Mouse (Mus musculus) heart, postnatal 10 days (tissue): ENCODE results near the gene Nfatc3. TPM values are rescaled to one million over a fixed set of nuclear protein-coding genes. Genes with fewer than 3 reads are reported as not detected.
"Not testable (repeated sequence)": the region's sequence is repeated elsewhere in the genome, so short reads cannot be mapped to it uniquely, and the experiment has no call there.

Source experiments
- DNase-seq, 2 experiments: peaks; one replicate each; pipeline ENCODE4 v3.0.0; 2021
- intact Hi-C: fragments of 180-260 bp; cut with DNase I; formaldehyde crosslinking; loops from one replicate; pipeline ENCODE4 v1.15.1; 2025
- total RNA-seq, 2 experiments: library from RNA; stranded (reverse); gene quantifications; 2 replicates each; pipeline ENCODE4 v1.2.3; 2021

The Nfatc3 gene
- 10 to 100 TPM; 26.5 to 27.3 TPM for total RNA-seq

- peak; percentile 96 to 97 for DNase-seq
- intact Hi-C loops, result no loop called here
These were observed at the start of gene Nfatc3 for GRCm38 (mm10) chr8:106058731-106059612. Gene Nfatc3 (plus strand): TSS chr8:106058840.

- peak; percentile 93 to 95 for DNase-seq
- intact Hi-C loops, result loop anchor here (2.0 kb wide), 1 partner anchor 110 kb away; the partner anchor contains the start of gene Pskh1
These were observed 47.6 kb upstream of the Nfatc3 start for GRCm38 (mm10) chr8:106010748-106011642.

GRCm38 (mm10) chr8:106011643-106011986 lies 47.0 kb upstream of the Nfatc3 start, which contains the start of gene Ddx28:
Gene Ddx28 (minus strand): TSS chr8:106011882.
- no peak for DNase-seq
- intact Hi-C loops, result loop anchor here (2.0 kb wide), 1 partner anchor 111 kb away; the partner anchor contains the start of gene Pskh1

GRCm38 (mm10) chr8:106012203-106012602 lies 46.4 kb upstream of the Nfatc3 start:
- intact Hi-C loops, DNase-seq: not testable (repeated sequence)

GRCm38 (mm10) chr8:106016284-106016683 lies 42.4 kb upstream of the Nfatc3 start:
- intact Hi-C loops, result no loop called here
- DNase-seq, result no peak

GRCm38 (mm10) chr8:106017130-106017529 lies 41.5 kb upstream of the Nfatc3 start:
- intact Hi-C loops, result no loop called here
- no peak for DNase-seq

- DNase-seq, result no peak
- intact Hi-C loops, result no loop called here
These were observed 40.6 kb upstream of the Nfatc3 start for GRCm38 (mm10) chr8:106018039-106018438.

- intact Hi-C loops, result loop anchor here (1.0 kb wide), 3 partner anchors 31 to 306 kb away; partner anchors contain the start of gene Dus2
- DNase-seq, result peak; percentile 81 to 89
These were observed 36.2 kb upstream of the Nfatc3 start for GRCm38 (mm10) chr8:106022483-106022882.

GRCm38 (mm10) chr8:106038721-106039120 lies 19.9 kb upstream of the Nfatc3 start:
- DNase-seq, result no peak
- intact Hi-C loops, result no loop called here

- no peak for DNase-seq
- intact Hi-C loops, result no loop called here
These were observed 19.0 kb upstream of the Nfatc3 start for GRCm38 (mm10) chr8:106039605-106040004.

- no peak for DNase-seq
- intact Hi-C loops, result no loop called here
These were observed 18.4 kb upstream of the Nfatc3 start for GRCm38 (mm10) chr8:106040218-106040617.

GRCm38 (mm10) chr8:106043055-106043454 lies 15.6 kb upstream of the Nfatc3 start:
- intact Hi-C loops, result no loop called here
- no peak for DNase-seq

GRCm38 (mm10) chr8:106044151-106044550 lies 14.5 kb upstream of the Nfatc3 start:
- DNase-seq, result peak; percentile 66 to 77
- intact Hi-C loops, result no loop called here

- peak; percentile 35 to 55 for DNase-seq
- intact Hi-C loops, result no loop called here
These were observed 11.6 kb upstream of the Nfatc3 start for GRCm38 (mm10) chr8:106046872-106047559.

GRCm38 (mm10) chr8:106047854-106048630 lies 10.6 kb upstream of the Nfatc3 start:
- no peak for DNase-seq
- intact Hi-C loops, result no loop called here

- intact Hi-C loops, result no loop called here
- no peak for DNase-seq
These were observed 8.8 kb upstream of the Nfatc3 start for GRCm38 (mm10) chr8:106049840-106050239.

GRCm38 (mm10) chr8:106051068-106051467 lies 7.6 kb upstream of the Nfatc3 start:
- intact Hi-C loops, result no loop called here
- DNase-seq, result no peak

- intact Hi-C loops, result no loop called here
- no peak for DNase-seq
These were observed 6.0 kb upstream of the Nfatc3 start for GRCm38 (mm10) chr8:106052510-106053089.

GRCm38 (mm10) chr8:106054190-106054811 lies 4.3 kb upstream of the Nfatc3 start:
- DNase-seq, result peak in 1 of 2 experiments; percentile 45
- intact Hi-C loops, result no loop called here
